Mouse (Mus musculus) bone marrow, adult 2 months (tissue): ENCODE results near the gene Bpnt1.

Experiments used
- CTCF ChIP-seq: fragments of 200-500 bp; IDR thresholded peaks from 2 replicates; pipeline ENCODE4 v1.5.1; 2011; ENCODE audit warnings: low read length, control low read depth; ENCODE audit not compliant: control insufficient read depth, insufficient read depth
- POLR2A ChIP-seq: fragments of 200-500 bp; IDR thresholded peaks from 2 replicates; pipeline ENCODE4 v1.6.1; 2011; ENCODE audit warnings: low read depth, mild to moderate bottlenecking, control low read depth, low read length, borderline replicate concordance; ENCODE audit not compliant: control insufficient read depth

- TF ChIP-seq CTCF (no peak), POLR2A (no peak)
Measured at GRCm38 (mm10) chr1:185282846-185283245, 49.1 kb upstream of the Bpnt1 start.
